Mouse (Mus musculus): ENCODE data around the gene Nme1.
"Not testable (repeated sequence)": the region's sequence is repeated elsewhere in the genome, so short reads cannot be mapped to it uniquely, and the experiment has no call there.

Nme1 gene

DNA sequence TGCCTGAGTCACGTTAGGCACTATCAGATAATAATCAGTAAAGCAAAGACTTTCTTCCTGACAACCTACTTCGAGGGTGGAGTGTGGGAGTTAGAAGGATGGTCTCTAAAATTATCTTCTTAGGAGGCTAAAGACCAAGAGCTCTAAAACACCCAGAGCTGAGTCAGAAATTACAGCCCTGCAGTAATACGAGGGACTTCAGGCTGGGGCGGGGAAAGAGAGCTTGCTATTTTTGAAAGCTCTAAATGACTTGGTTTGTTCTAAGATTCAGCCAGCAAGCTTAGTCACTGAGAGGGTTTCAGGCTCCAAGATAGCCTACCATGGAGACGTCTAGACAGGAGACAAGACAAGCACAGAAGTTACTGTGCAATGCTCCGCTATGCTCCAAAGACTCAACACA, 2.9 kb downstream of the Nme1 start:
- no peak for DNase-seq (ENCODE audit: extremely low spot score, low spot score)

DNA sequence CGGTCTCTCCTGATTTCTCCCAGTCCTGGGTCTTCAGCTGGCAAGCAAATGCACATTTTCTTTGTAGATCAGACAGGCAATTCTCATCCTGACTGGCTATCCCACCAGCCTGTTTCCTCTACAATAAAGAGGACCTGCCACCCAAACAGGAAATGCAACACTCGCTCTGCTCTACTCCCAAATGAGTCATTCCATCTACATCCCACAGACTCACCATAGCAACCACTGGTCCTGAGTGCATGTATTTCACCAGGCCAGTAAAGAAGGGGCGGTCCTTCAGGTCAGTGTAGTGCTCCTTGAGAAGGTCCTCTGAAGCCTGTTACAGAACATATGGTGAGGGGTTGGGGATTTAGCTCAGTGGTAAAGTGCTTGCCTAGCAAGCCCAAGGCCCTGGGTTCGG, 5.3 kb downstream of the Nme1 start:
- DNase-seq (ENCODE audit: extremely low spot score, low spot score) = no peak

DNA sequence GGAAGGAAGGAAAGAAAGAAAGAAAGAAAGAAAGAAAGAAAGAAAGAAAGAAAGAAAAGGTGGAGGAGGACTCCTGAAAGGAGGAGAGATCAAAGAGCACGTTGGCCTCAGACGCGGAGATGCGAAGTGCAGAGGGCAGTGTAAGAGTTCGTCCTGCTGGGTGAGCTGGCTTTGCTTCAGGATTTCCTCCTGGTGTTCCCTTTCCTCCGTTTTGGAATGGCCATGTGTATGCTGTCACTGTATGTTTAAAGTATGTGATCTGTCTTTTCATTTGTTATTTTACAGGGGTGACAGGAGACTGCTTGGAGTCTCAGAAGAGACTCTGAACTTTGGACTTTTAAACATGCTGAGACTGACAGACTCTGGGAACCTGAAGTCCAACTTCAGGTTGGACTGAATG, 6.8 kb downstream of the Nme1 start:
- no peak for DNase-seq (ENCODE audit: extremely low spot score, low spot score)

DNA sequence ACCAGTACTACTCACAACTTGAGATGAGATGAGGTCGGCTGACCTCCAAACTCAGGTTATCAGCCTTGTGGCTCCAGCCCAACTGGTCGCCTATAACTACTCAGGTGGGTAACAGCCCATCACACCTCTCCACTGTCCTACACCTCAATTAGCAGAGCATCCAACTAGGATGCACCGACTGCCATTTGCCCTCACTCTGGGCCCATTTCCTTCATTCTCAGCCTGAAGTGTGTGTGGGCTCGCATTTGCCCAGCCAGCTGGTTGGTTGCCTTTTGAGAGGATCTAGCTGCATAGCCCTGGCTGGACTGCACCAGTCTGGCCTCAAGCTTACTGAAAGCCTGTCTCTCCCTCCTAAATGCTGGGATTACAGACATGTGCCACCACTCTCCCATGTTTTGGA, 10.6 kb downstream of the Nme1 start:
- DNase-seq (ENCODE audit: extremely low spot score, low spot score) = no peak

DNA sequence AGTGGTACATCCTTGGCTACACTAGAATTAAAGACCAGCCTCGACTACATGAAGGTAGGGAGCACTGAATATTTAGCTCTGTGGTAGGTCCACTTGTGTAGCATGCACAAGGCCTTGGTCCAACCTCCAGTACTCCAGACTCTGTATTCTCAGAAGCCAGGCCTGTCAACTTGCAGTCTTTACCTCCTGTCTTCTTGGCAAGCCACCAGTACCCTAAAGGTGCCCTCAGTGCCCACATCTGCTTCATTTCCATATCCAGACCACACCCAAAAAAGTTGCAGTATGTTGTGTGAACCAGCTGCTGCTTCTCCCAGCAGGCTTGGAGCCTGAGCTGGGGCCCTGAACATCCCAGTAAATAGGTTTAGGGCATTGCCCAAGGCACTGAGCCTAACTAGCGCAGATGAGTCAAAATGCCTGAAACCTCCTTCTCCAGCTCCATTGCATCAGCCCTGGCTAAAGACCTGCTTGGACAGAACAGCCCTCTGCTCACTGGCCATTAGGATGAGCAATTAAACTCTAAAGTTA, 11.2 kb downstream of the Nme1 start:
- DNase-seq (ENCODE audit: extremely low spot score, low spot score) = no peak

DNA sequence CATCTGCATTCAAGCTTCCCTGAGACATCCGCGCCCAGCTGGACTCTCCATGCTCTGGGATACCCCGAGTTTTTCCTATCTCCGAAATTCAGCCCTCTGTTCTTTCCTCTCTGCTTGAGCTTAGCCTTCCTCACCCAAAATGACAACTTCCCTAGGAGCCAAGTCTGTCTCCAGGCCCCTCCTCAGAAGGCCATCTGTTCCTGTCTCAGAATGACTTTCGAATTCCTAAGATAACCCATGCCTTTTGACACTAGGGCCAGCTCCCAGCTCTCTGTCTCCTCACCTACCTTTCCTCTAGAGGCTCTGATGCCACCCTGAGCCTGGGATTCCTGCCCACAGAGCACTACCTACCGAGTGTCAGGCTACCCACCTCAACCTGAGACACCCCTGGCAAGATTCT, 12.2 kb downstream of the Nme1 start, which contains the start of gene Nme2:
Gene Nme2, minus strand, starts transcription at position 101 of the 400 bp plus-strand sequence.
- DNase-seq (ENCODE audit: extremely low spot score, low spot score) = no peak

DNA sequence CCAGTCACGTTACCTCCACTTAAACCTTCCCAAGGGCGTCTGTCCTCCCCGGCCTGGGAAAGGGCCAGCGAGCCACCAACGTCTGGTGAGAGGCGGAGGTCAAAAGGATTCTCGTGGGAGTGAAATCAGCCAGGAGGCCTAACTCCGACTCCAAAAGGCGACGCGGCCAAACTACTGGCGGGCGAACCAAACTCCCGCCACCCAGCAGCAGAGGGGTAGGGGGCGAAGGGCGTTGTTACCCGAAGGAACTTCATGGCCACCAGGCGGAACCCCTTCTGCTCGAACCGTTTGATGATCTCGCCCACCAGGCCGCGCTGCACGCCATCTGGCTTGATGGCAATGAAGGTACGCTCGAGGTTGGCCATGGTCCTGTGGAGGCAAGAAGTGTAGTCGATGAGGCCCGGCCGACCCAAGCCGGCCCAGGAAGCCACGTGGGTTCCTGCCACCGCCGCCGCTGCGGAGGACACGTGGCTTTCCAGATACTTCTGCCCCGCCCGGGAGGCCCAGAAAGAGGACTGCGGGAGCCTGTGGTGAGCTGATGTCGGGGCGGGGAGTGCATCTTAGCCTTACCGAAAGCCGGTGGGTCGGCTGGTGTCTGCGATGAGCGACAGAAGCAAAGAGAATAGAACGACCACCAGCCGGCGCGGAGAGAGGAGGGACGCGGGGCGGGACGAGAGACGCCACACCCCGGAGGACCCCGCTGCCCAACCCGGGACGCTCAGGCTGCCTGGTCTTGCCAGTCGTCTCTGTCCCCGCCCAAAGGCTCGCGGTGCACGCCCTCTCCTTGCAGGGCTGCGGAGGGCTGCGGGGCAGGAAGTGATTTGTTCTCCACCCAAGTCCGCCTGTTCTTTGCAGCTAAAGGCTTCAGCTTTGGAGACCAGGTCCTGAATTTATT, 12.8 kb downstream of the Nme1 start:
- DNase-seq (ENCODE audit: extremely low spot score, low spot score) = peak; percentile 93

DNA sequence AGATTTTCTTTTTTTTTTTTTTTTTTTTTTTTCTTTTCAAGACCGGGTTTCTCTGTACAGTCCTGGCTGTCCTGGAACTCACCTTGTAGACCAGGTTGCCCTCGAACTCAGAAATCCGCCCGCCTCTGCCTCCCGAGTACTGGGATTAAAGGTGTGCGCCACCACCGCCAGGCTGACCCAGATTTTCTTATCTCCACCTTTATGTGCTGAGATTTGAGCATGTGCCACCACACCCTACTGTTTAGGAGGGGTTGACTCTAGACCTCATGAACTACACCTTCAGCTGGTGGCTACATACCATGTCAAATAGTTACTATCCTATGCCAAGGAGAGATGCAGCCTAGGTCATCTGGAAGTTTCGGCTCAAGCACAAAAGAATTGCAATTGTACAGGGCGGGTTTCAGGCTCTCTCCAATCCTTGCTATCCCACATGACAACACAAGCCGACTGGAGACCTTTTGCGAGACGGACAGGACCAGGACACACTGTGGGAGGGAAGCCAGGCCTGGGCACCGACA, 13.5 kb downstream of the Nme1 start:
- DNase-seq (ENCODE audit: extremely low spot score, low spot score) = no peak

DNA sequence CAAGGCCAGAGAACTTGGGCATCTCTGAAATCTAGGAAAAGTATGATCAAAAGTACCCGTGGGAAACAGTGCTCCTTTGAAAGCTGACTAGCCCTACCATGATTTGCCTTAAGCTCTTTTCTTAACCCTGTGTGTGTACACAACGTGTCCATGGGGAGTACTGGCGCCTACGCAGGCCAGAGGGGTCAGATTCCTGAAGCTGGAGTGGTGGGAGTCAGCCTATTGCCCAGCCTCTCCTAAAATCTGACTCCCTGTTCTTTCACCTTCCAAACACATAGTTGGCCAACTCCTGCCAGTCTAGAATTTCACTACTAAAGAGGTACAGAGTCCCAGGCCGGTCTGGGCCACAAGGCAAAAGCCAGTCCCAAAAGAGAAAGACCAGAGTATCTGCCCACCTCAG, 15.9 kb downstream of the Nme1 start:
- DNase-seq (ENCODE audit: extremely low spot score, low spot score) = no peak

DNA sequence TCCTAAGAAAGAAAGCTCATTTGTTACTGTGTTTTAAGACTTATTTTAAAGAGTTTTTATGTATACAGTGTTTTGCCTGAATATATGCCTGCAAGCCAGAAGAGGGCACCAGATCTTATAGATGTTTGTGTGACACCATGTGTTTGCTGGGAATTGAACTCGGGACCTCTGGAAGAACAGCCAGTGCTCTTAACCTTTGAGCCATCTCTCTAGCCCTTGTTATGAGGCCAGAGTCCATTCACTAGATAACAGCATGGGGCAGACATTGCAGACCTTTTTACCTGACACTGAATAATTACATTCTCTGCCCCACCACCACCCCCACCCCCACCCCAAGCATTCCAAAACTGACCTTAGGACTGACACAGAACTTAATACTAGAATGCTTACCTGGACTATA, 18.3 kb downstream of the Nme1 start:
- no peak for DNase-seq (ENCODE audit: extremely low spot score, low spot score)

DNA sequence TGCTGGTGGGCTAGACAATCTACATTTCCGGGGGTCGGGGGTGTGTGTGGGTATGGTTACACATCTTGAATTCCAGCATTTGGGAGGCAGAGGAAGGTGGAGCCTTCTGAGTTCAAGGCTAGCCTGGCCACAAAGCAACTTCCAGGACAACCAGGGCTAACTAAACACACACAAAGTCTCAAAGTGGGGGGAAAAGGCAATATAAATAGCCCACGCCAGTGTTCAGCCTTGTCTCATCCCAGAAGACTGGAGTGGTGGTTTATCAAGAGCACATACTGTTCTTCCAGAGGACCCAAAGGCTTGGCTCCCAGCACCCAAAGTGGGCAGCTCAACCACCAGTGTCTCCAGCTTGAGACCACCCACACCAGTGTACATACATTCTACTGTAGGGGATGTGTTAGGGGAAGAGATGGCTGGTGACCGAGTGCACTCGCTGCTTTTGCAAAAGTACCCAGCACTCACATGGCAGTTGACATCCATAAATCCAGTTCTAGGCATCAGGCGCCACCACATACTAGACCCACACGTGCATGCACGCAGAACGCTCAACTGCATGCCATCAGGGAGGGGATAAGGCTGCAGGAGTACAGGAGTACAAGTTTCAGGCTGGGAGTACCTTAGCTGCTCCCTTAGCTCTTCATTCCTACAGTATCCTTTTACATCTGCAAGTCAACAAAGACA, 19.3 kb downstream of the Nme1 start:
- no peak for DNase-seq (ENCODE audit: extremely low spot score, low spot score)

DNA sequence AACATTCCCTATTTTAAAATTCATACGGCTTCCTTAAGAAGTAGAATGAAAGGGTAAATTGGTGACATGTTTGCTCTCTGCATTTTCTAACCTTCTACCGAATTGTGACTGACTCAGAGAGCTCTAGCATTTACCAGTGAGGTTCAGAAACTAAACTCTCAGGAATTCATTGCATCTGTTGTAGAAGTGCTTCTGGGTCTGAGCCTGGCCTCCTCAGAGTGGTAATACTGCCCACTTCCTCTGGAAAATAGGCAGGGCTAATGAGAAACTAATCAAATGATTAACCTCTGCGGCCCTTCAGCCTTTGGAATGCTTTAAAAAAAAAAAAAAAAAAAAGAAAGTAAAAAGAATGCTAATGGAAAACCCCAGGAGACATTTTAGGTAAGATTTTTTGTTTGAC, 23.3 kb downstream of the Nme1 start:
- DNase-seq (ENCODE audit: extremely low spot score, low spot score) = no peak

DNA sequence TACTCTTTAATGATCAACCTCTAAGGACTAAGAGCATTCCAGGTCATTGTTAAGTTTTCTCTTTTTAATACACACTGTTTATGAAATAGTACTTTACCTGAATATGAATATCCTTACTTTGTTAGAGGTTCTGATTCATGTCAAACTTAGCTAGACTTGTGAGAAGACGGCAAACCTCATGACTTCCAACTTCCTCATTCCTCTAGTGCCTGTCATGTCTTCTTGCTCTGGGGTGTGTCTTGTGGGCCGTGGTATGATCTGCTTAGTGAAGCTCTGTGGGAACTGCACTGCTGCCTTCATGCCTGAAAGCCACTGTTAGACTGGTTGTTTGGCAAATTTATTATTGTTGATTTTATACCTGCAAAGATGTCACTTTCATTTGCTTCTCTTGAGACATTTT, 27.4 kb downstream of the Nme1 start:
- DNase-seq (ENCODE audit: extremely low spot score, low spot score) = no peak

DNA sequence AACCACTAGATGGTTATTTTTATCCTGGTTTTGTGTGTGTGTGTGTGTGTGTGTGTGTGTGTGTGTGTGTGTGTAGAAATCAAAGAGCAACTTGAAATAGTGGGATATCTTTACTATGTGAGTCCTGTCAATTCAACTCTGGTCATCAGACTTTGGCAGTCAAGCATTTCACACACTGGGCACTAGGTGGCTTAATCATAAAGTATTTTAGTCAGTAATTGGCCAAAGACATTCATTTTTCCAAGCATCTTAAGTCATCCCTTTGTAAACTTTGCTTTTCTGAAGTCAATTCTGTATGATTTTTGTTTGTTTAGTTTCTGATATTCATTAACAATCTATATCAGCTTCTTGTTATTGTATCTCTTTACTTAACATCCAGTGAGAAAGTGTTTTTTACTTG, 39.2 kb downstream of the Nme1 start:
- no peak for DNase-seq (ENCODE audit: extremely low spot score, low spot score)

DNA sequence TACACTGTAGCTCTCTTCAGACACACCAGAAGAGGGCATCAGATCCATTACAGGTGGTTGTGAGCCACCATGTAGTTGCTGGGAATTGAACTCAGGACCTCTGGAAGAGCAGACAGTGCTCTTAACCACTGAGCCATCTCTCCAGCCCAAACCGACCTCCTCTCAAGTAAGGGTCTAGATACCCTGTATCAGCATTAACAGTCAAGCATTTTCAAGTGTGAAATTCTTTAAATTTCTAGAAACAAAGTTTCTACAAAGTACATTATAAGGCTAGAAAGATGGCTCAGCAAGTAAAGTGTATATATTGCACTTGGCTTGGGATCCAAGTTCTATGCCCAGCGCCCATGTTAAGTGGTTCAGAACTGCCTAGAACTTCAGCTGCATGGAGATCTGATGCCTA, 53.3 kb downstream of the Nme1 start:
- DNase-seq (ENCODE audit: extremely low spot score, low spot score) = not testable (repeated sequence)

DNA sequence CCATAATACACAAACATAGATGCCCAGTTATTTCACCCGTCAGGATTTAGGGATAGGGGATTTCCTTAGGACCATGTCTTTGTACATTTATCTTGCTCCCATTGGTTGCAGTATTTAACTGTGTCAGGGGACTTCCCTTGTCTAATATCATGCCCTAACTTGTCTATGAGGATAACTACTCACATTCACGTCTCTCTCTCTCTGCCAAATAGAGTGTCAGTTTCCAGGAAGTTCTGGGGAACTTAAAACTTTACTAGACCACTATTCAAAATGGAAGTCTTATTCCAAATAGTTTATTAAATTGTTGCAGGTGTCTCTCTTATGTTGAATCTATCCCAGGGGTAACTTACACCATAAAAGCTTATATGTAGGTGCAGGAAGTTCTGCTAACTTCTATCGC, 56.7 kb downstream of the Nme1 start:
- no peak for DNase-seq (ENCODE audit: extremely low spot score, low spot score)

DNA sequence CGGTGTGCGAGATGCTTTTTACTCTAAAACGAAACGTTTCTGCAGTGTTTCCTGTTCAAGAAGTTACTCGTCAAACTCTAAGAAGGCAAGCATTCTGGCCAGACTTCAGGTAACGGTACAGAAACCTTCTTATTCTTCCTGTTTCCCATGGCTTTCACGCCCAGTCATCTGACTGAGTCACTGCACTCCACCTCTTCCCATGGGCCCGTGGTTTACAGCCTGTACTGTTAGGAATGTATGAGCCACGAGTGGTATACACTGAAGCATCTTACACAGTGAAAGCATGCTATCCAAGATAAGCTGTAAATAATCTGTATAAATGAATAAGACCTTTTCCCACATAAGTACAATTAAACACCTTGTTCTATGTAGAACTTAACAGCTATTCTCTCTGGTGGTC, 59.5 kb downstream of the Nme1 start:
- DNase-seq (ENCODE audit: extremely low spot score, low spot score) = no peak

DNA sequence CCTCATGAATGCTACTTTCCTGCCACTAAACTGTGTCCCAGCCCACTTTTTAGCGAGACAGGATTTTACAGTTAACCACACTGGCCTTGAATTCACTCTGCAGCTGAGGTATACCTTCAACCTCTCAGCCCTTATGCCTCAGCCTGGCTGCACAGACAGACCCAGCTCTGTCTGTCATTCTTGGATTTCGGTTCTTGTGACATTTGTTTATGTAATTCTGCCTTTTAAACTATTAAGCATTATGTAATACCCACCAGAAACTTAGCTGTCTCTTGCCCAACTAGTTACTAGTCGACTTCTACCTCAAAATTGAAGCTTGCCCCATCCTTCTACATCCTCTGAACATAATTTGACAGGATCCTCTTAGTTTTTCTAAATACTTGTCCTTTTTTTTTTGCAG, 60.5 kb downstream of the Nme1 start:
- no peak for DNase-seq (ENCODE audit: extremely low spot score, low spot score)
